Mouse (Mus musculus): Measurements from ENCODE around the gene Golga5. TPM values are rescaled to one million over a fixed set of nuclear protein-coding genes. Genes with fewer than 3 reads are reported as not detected.

The Golga5 gene
- total and polyA plus RNA-seq, 3 experiments: 25.9 to 29.3 TPM; not detected in 1

GRCm38 (mm10) chr12:102519929-102520720 is 51.2 kb downstream of the Golga5 start:
- no peaks in the 10 kb centered on the region for H3K9me3 ChIP-seq (replicated peaks; ENCODE audit: insufficient read depth, low read length)
- no peak overlapping the region for H3K4me3 ChIP-seq (ENCODE audit: control insufficient read depth in 1 of 2, insufficient read depth in 1 of 2, low read depth in 2 of 2, low read length in 2 of 2)
- no peak overlapping the region for H3K9ac ChIP-seq (ENCODE audit: control insufficient read depth, low read depth, low read length, poor library complexity, severe bottlenecking)
- peaks cover 0 to 5% of the 10 kb centered on the region in 2 experiments; a peak in 2 of 4 replicates for H3K36me3 ChIP-seq (ENCODE audit: control insufficient read depth in 1 of 2, insufficient read depth in 2 of 2, low read length in 2 of 2)
- H3K79me2 ChIP-seq (ENCODE audit: control insufficient read depth, insufficient read depth, low read length, poor library complexity): no peaks in the 10 kb centered on the region
- H3K27me3 ChIP-seq (ENCODE audit: control insufficient read depth in 1 of 2, insufficient read depth in 2 of 2, low read length in 2 of 2): no peaks in the 10 kb centered on the region
- H3K27ac ChIP-seq (ENCODE audit: control insufficient read depth, low read depth, low read length): no peak overlapping the region
- TF ChIP-seq EP300 (IDR thresholded peaks at IDR 0.05; ENCODE audit: low read depth in 1 of 2, low read length in 2 of 2) (no peak), BHLHE40 (IDR thresholded peaks at IDR 0.05; ENCODE audit: borderline replicate concordance, low read depth, low read length) (no peak), RCOR1 (IDR thresholded peaks at IDR 0.05; ENCODE audit: low read depth, low read length) (no peak), MAX (IDR thresholded peaks at IDR 0.05; ENCODE audit: low read length) (no peak), E2F4 (IDR thresholded peaks at IDR 0.05; ENCODE audit: borderline replicate concordance, low read depth, low read length) (no peak), CHD1 (IDR thresholded peaks at IDR 0.05; ENCODE audit: low read depth, low read length) (no peak), UBTF (IDR thresholded peaks at IDR 0.05; ENCODE audit: borderline replicate concordance, insufficient read depth, low read depth, low read length) (no peak), GATA1 (IDR thresholded peaks at IDR 0.05; ENCODE audit: low read depth, low read length) (no peak), TAL1 (IDR thresholded peaks at IDR 0.05; ENCODE audit: low read length) (no peak), ETS1 (IDR thresholded peaks at IDR 0.05; ENCODE audit: low read depth, low read length) (no peak), POLR2A (IDR thresholded peaks at IDR 0.05; ENCODE audit: control insufficient read depth in 1 of 2, insufficient read depth in 1 of 2, low read depth in 1 of 2, low read length in 2 of 2, poor library complexity in 1 of 2) (no peak), NRF1 (IDR thresholded peaks at IDR 0.05; ENCODE audit: insufficient read depth, low read depth, low read length, poor library complexity, severe bottlenecking) (no peak), MXI1 (IDR thresholded peaks at IDR 0.05; ENCODE audit: low read depth, low read length) (no peak), ZKSCAN1 (IDR thresholded peaks at IDR 0.05; ENCODE audit: low read depth, low read length) (no peak), ZMIZ1 (IDR thresholded peaks at IDR 0.05; ENCODE audit: low read depth, low read length) (no peak), ZNF384 (IDR thresholded peaks at IDR 0.05; ENCODE audit: low read depth, low read length) (no peak), MYC (IDR thresholded peaks at IDR 0.05; ENCODE audit: low read depth, low read length) (no peak), SIN3A (IDR thresholded peaks at IDR 0.05; ENCODE audit: low read length) (no peak), CHD2 (IDR thresholded peaks at IDR 0.05; ENCODE audit: low read length) (no peak)
- no peak for DNase-seq (ENCODE audit: low read depth, low spot score)
- H3K4me1 ChIP-seq (ENCODE audit: control insufficient read depth in 1 of 2, insufficient read depth in 2 of 2, low read length in 2 of 2): peaks cover 0 to 4% of the 10 kb centered on the region in 2 experiments; a peak in 3 of 4 replicates

GRCm38 (mm10) chr12:102521777-102522319 is 52.9 kb downstream of the Golga5 start:
- no peaks in the 10 kb centered on the region for H3K79me2 ChIP-seq (ENCODE audit: control insufficient read depth, insufficient read depth, low read length, poor library complexity)
- no peak overlapping the region for H3K4me3 ChIP-seq (ENCODE audit: control insufficient read depth in 1 of 2, insufficient read depth in 1 of 2, low read depth in 2 of 2, low read length in 2 of 2)
- TF ChIP-seq POLR2AphosphoS2 (IDR thresholded peaks at IDR 0.05; ENCODE audit: low read length) (no peak), MYC (IDR thresholded peaks at IDR 0.05; ENCODE audit: low read depth, low read length) (no peak), EP300 (IDR thresholded peaks at IDR 0.05; ENCODE audit: low read depth in 1 of 2, low read length in 2 of 2) (no peak), SMC3 (IDR thresholded peaks at IDR 0.05; ENCODE audit: low read depth, low read length) (no peak), BHLHE40 (IDR thresholded peaks at IDR 0.05; ENCODE audit: borderline replicate concordance, low read depth, low read length) (no peak), POLR2A (IDR thresholded peaks at IDR 0.05; ENCODE audit: control insufficient read depth in 1 of 2, insufficient read depth in 1 of 2, low read depth in 1 of 2, low read length in 2 of 2, poor library complexity in 1 of 2) (no peak), USF2 (IDR thresholded peaks at IDR 0.05; ENCODE audit: borderline replicate concordance in 1 of 2, insufficient read depth in 1 of 2, low read depth in 1 of 2, low read length in 2 of 2) (no peak), ZKSCAN1 (IDR thresholded peaks at IDR 0.05; ENCODE audit: low read depth, low read length) (no peak)
- DNase-seq (ENCODE audit: low read depth, low spot score): no peak
- no peaks in the 10 kb centered on the region for H3K27me3 ChIP-seq (ENCODE audit: control insufficient read depth in 1 of 2, insufficient read depth in 2 of 2, low read length in 2 of 2)
- H3K36me3 ChIP-seq (ENCODE audit: control insufficient read depth in 1 of 2, insufficient read depth in 2 of 2, low read length in 2 of 2): peaks cover 0 to 6% of the 10 kb centered on the region in 2 experiments; a peak in 2 of 4 replicates
- H3K9ac ChIP-seq (ENCODE audit: control insufficient read depth, low read depth, low read length, poor library complexity, severe bottlenecking): no peak overlapping the region
- peaks cover 2 to 5% of the 10 kb centered on the region in 2 experiments; a peak in 3 of 4 replicates for H3K4me1 ChIP-seq (ENCODE audit: control insufficient read depth in 1 of 2, insufficient read depth in 2 of 2, low read length in 2 of 2)
- H3K9me3 ChIP-seq (replicated peaks; ENCODE audit: insufficient read depth, low read length): no peaks in the 10 kb centered on the region
- H3K27ac ChIP-seq (ENCODE audit: control insufficient read depth, low read depth, low read length): no peak overlapping the region
